In the genomic region with DNA sequence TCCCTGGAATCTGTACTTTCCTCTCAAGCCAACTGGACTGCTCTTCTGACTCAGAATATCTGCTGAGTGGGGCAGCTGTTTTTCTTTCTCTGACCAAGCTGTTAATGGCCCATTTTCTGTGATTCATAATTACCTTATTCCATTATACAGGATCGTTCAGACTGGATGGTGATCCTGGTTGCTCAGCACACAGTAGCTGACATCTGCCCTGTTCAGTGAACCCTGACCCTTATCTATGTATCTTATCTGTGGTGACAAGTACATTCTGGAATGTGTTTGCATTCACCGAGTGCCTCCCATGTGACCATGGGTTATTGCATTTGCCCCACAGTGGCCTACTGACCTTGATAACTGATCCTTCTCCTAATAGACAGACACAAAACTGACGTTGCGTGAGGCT, we compare ENCODE assay signal across 28 mouse cellular contexts.
DNase-seq lines count a peak whose midpoint lies in the region; ATAC-seq and TF ChIP-seq lines count a peak whose summit lies in the region.
"Had no signal": no experiment of that assay in that cellular context is flagged by ENCODE, and none has a peak within 500 bp of the region (broad histone marks: within the 10 kb centered on the region; RNA-seq: fewer than 3 reads in every experiment).

No protein-coding gene starts in this region.

- no peak overlapping the region for H3K27ac ChIP-seq in embryonic facial prominence, embryonic 11.5 days (replicated peaks; ENCODE audit: low read depth, low read length)
- H3K27ac ChIP-seq in embryonic facial prominence, embryonic 10.5 days (replicated peaks), result no peak overlapping the region
- no peak overlapping the region for H3K27ac ChIP-seq in kidney, embryonic 16.5 days (ENCODE audit: low read length)
- H3K27ac ChIP-seq: embryonic facial prominence, embryonic 15.5 days; forebrain, embryonic 13.5 days; heart, embryonic 13.5 days; limb, embryonic 12.5 days; liver, embryonic 14.5 days; midbrain, embryonic 13.5 days had no signal

- peak; percentile 6 for DNase-seq in embryonic facial prominence, embryonic 11.5 days (ENCODE audit: low spot score)
- no peak for DNase-seq in embryonic facial prominence, embryonic 10.5 days (ENCODE audit: low spot score)
- DNase-seq in embryo, embryonic 9.5 days (ENCODE audit: extremely low spot score), result peak; percentile 27
- peak; percentile 47 for DNase-seq in mesoderm, embryonic 11.5 days (ENCODE audit: low read depth, low spot score)
- no peak for DNase-seq in urinary bladder, postnatal 36 days (ENCODE audit: low spot score in 2 of 2)
- DNase-seq: adrenal gland, postnatal 14 days; cerebellum, adult 11-12 months; cerebellum, postnatal 10 days; gastrocnemius, postnatal 10 days; heart, postnatal 10 days; kidney, adult 9 months; kidney, postnatal 14 days; lung, postnatal 4 days; retina, postnatal 1 day; right cerebral cortex, postnatal 14 days; thymus, postnatal 4 days had no signal

- H3K9ac ChIP-seq in embryonic facial prominence, embryonic 11.5 days (replicated peaks; ENCODE audit: low read length), result no peak overlapping the region
- no peak overlapping the region for H3K9ac ChIP-seq in kidney, embryonic 16.5 days (replicated peaks; ENCODE audit: low read length)
- H3K9ac ChIP-seq: embryonic facial prominence, embryonic 15.5 days; forebrain, embryonic 13.5 days; heart, embryonic 13.5 days; limb, embryonic 12.5 days; liver, embryonic 14.5 days; midbrain, embryonic 13.5 days had no signal

- ATAC-seq in embryonic facial prominence, embryonic 11.5 days (replicated peaks; ENCODE audit: insufficient number of reproducible peaks, low FRiP score, low TSS enrichment, low read depth), result no peak
- no peak for ATAC-seq in kidney, embryonic 16.5 days (ENCODE audit: low FRiP score, low TSS enrichment)
- ATAC-seq: forebrain, embryonic 13.5 days; hindbrain, embryonic 16.5 days; lung, postnatal 0 days; midbrain, embryonic 13.5 days had no signal

- 29% methylated on average over 4 of the region's 4 CpGs for WGBS in embryonic facial prominence, embryonic 11.5 days
- 24% methylated on average over 4 of the region's 4 CpGs for WGBS in embryonic facial prominence, embryonic 10.5 days
- 27% methylated on average over 4 of the region's 4 CpGs for WGBS in kidney, embryonic 16.5 days

- H3K4me2 ChIP-seq in embryonic facial prominence, embryonic 11.5 days (ENCODE audit: low read depth, low read length), result no peak overlapping the region
- no peak overlapping the region for H3K4me2 ChIP-seq in kidney, embryonic 16.5 days (replicated peaks; ENCODE audit: low read depth, low read length)
- H3K4me2 ChIP-seq: embryonic facial prominence, embryonic 15.5 days; forebrain, embryonic 13.5 days; heart, embryonic 13.5 days; limb, embryonic 12.5 days; midbrain, embryonic 13.5 days had no signal

- H3K4me1 ChIP-seq in embryonic facial prominence, embryonic 11.5 days (ENCODE audit: control insufficient read depth, insufficient read depth, low read length), result no peaks in the 10 kb centered on the region
- H3K4me1 ChIP-seq in embryonic facial prominence, embryonic 10.5 days, result peaks cover 19% of the 10 kb centered on the region
- H3K4me1 ChIP-seq in kidney, embryonic 16.5 days (ENCODE audit: insufficient read depth, low read length), result no peaks in the 10 kb centered on the region
- H3K4me1 ChIP-seq: embryonic facial prominence, embryonic 15.5 days; forebrain, embryonic 13.5 days; heart, embryonic 13.5 days had no signal

- no peak for TF ChIP-seq CTCF in C2C12 (IDR thresholded peaks at IDR 0.05; ENCODE audit: control insufficient read depth, insufficient read depth, insufficient read length)

- H3K9me3 ChIP-seq in embryonic facial prominence, embryonic 11.5 days (replicated peaks; ENCODE audit: control insufficient read depth, low read length), result no peaks in the 10 kb centered on the region
- no peaks in the 10 kb centered on the region for H3K9me3 ChIP-seq in embryonic facial prominence, embryonic 10.5 days
- H3K9me3 ChIP-seq in kidney, embryonic 16.5 days (ENCODE audit: low read length), result no peaks in the 10 kb centered on the region
- H3K9me3 ChIP-seq: embryonic facial prominence, embryonic 15.5 days; forebrain, embryonic 13.5 days; G1E; heart, embryonic 13.5 days; limb, embryonic 12.5 days; megakaryocyte, embryonic 14.5 days; midbrain, embryonic 13.5 days had no signal

- H3K27me3 ChIP-seq in embryonic facial prominence, embryonic 11.5 days (ENCODE audit: control insufficient read depth, insufficient read depth, low read length), result no peaks in the 10 kb centered on the region
- no peaks in the 10 kb centered on the region for H3K27me3 ChIP-seq in embryonic facial prominence, embryonic 10.5 days (replicated peaks; ENCODE audit: low read depth, poor library complexity, severe bottlenecking)
- no peaks in the 10 kb centered on the region for H3K27me3 ChIP-seq in C2C12 (ENCODE audit: control insufficient read depth, insufficient read depth, insufficient read length)
- H3K27me3 ChIP-seq in kidney, embryonic 16.5 days (ENCODE audit: insufficient read depth, low read length), result no peaks in the 10 kb centered on the region
- H3K27me3 ChIP-seq: embryonic facial prominence, embryonic 15.5 days; forebrain, embryonic 13.5 days; heart, embryonic 13.5 days; limb, embryonic 12.5 days; midbrain, embryonic 13.5 days had no signal

- no peaks in the 10 kb centered on the region for H3K79me2 ChIP-seq in C2C12 (ENCODE audit: control insufficient read depth, insufficient read depth)

- H3K79me3 ChIP-seq in C2C12 (ENCODE audit: low read depth), result no peaks in the 10 kb centered on the region

- H3K4me3 ChIP-seq in embryonic facial prominence, embryonic 11.5 days (ENCODE audit: low read depth, low read length), result no peak overlapping the region
- no peak overlapping the region for H3K4me3 ChIP-seq in embryonic facial prominence, embryonic 10.5 days
- H3K4me3 ChIP-seq in C2C12 (ENCODE audit: insufficient read depth, poor library complexity, severe bottlenecking), result no peak overlapping the region
- no peak overlapping the region for H3K4me3 ChIP-seq in kidney, embryonic 16.5 days (ENCODE audit: low read length)
- H3K4me3 ChIP-seq: embryonic facial prominence, embryonic 15.5 days; forebrain, embryonic 13.5 days; heart, embryonic 13.5 days; limb, embryonic 12.5 days; megakaryocyte, embryonic 14.5 days; midbrain, embryonic 13.5 days had no signal

- H3K36me3 ChIP-seq in embryonic facial prominence, embryonic 11.5 days (replicated peaks; ENCODE audit: control insufficient read depth, insufficient read depth, low read depth, low read length), result no peaks in the 10 kb centered on the region
- no peaks in the 10 kb centered on the region for H3K36me3 ChIP-seq in embryonic facial prominence, embryonic 10.5 days (replicated peaks)
- no peaks in the 10 kb centered on the region for H3K36me3 ChIP-seq in C2C12 (ENCODE audit: control insufficient read depth, insufficient read depth)
- H3K36me3 ChIP-seq in kidney, embryonic 16.5 days (ENCODE audit: insufficient read depth, low read length), result no peaks in the 10 kb centered on the region
- H3K36me3 ChIP-seq: embryonic facial prominence, embryonic 15.5 days; G1E; heart, embryonic 13.5 days; limb, embryonic 12.5 days; midbrain, embryonic 13.5 days had no signal

- H3ac ChIP-seq in C2C12 (ENCODE audit: control insufficient read depth, insufficient read length, low read depth), result no peak overlapping the region

TF ChIP-seq in C2C12, 6 proteins besides CTCF, POLR2A, EP300 and RAD21:
- peak; percentile 60 for TF ChIP-seq MYOD1 (IDR thresholded peaks at IDR 0.05; ENCODE audit: control insufficient read depth, insufficient read length, low read depth)
- TF ChIP-seq USF1 (IDR thresholded peaks at IDR 0.05; ENCODE audit: low read depth), result peak; percentile 24
- no peak for TF ChIP-seq FOSL1 (IDR thresholded peaks at IDR 0.05; ENCODE audit: insufficient read depth, low read length, poor library complexity, severe bottlenecking)

Comparison
In these comparisons a context has a peak if more than half of its experiments do, and no peak if none do; other contexts are left out.
1. DNase-seq: peak in embryonic facial prominence, embryonic 11.5 days (single experiment), embryo, embryonic 9.5 days (single experiment) and mesoderm, embryonic 11.5 days (single experiment); none in embryonic facial prominence, embryonic 10.5 days (single experiment) and urinary bladder, postnatal 36 days (0 of 2).